Mouse (Mus musculus) MEL (cell line): ENCODE measurements around the gene Rpl18. TPM values are rescaled to one million over a fixed set of nuclear protein-coding genes. Genes with fewer than 3 reads are reported as not detected.
A peak's percentile ranks its signal among the peaks of the same experiment; 100 is the strongest.

Experiments
- DNase-seq: peaks from one replicate; pipeline ENCODE4 v3.0.0; 2011; ENCODE audit warnings: low read depth, low spot score
- H3K27ac ChIP-seq: 2 replicates; pipeline ENCODE4 v1.5.1; 2012; ENCODE audit warnings: low read depth, mild to moderate bottlenecking, control low read depth, low read length, moderate library complexity; ENCODE audit not compliant: control insufficient read depth
- H3K27me3 ChIP-seq, 2 experiments: fragments of 150-350 bp in 1 of 2; sonication (generic) in 1 of 2; 2 replicates each; pipeline ENCODE4 v1.6.1; 2012; ENCODE audit warnings: low read length in 2 of 2, mild to moderate bottlenecking in 2 of 2, improper control_type of control experiment in 1 of 2, moderate library complexity in 1 of 2; ENCODE audit not compliant: insufficient read depth in 2 of 2, control insufficient read depth in 1 of 2
- H3K36me3 ChIP-seq, 2 experiments: 2 replicates each; pipeline ENCODE4 v1.6.1; 2012 to 2014; ENCODE audit warnings: low read length in 2 of 2, improper control_type of control experiment in 1 of 2, inconsistent platforms in 1 of 2, mild to moderate bottlenecking in 1 of 2; ENCODE audit not compliant: insufficient read depth in 2 of 2, control insufficient read depth in 1 of 2
- H3K4me1 ChIP-seq, 2 experiments: fragments of 150-350 bp in 1 of 2; sonication (generic) in 1 of 2; 2 replicates each; pipeline ENCODE4 v1.6.1; 2012; ENCODE audit warnings: low read length in 2 of 2, improper control_type of control experiment in 1 of 2, mild to moderate bottlenecking in 1 of 2; ENCODE audit not compliant: insufficient read depth in 2 of 2, control insufficient read depth in 1 of 2
- H3K4me3 ChIP-seq, 2 experiments: fragments of 150-350 bp in 1 of 2; sonication (generic) in 1 of 2; 2 replicates each; pipeline ENCODE4 v1.5.1; 2012; ENCODE audit warnings: low read depth in 2 of 2, low read length in 2 of 2, mild to moderate bottlenecking in 2 of 2, moderate library complexity in 2 of 2, control low read depth in 1 of 2, improper control_type of control experiment in 1 of 2; ENCODE audit not compliant: control insufficient read depth in 1 of 2, insufficient read depth in 1 of 2
- H3K79me2 ChIP-seq: 2 replicates; pipeline ENCODE4 v1.6.1; 2012; ENCODE audit warnings: mild to moderate bottlenecking, low read length, moderate library complexity; ENCODE audit not compliant: control insufficient read depth, poor library complexity, insufficient read depth
- H3K9ac ChIP-seq: 2 replicates; pipeline ENCODE4 v1.6.1; 2012; ENCODE audit warnings: low read depth, mild to moderate bottlenecking, control low read depth, low read length, moderate library complexity; ENCODE audit not compliant: control insufficient read depth, poor library complexity, severe bottlenecking
- H3K9me3 ChIP-seq: fragments of 150-350 bp; sonication (generic); replicated peaks from 2 replicates; pipeline ENCODE4 v1.6.1; 2012; ENCODE audit warnings: mild to moderate bottlenecking, low read length, improper control_type of control experiment, moderate library complexity; ENCODE audit not compliant: insufficient read depth
- BHLHE40 ChIP-seq: IDR thresholded peaks from 2 replicates; pipeline ENCODE4 v1.6.1; 2012; ENCODE audit warnings: low read depth, mild to moderate bottlenecking, inconsistent platforms, low read length, improper control_type of control experiment, borderline replicate concordance
- CHD2 ChIP-seq: IDR thresholded peaks from 2 replicates; pipeline ENCODE4 v1.6.1; 2011; ENCODE audit warnings: low read length, improper control_type of control experiment
- CTCF ChIP-seq, 3 experiments: IDR thresholded peaks in 2 of 3; conservative IDR thresholded peaks in 1 of 3; 2 replicates each; pipeline ENCODE4 v1.5.1; 2011 to 2012; ENCODE audit warnings: low read length in 3 of 3, low read depth in 2 of 3, mild to moderate bottlenecking in 2 of 3, improper control_type of control experiment in 1 of 3, inconsistent platforms in 1 of 3, mixed read lengths in 1 of 3, moderate library complexity in 1 of 3; ENCODE audit not compliant: control insufficient read depth in 1 of 3, insufficient read depth in 1 of 3, poor library complexity in 1 of 3, severe bottlenecking in 1 of 3
- EP300 ChIP-seq, 2 experiments: IDR thresholded peaks; 2 replicates each; pipeline ENCODE4 v1.6.1; 2011; ENCODE audit warnings: improper control_type of control experiment in 2 of 2, low read length in 2 of 2, low read depth in 1 of 2, mild to moderate bottlenecking in 1 of 2
- ETS1 ChIP-seq: IDR thresholded peaks from 2 replicates; pipeline ENCODE4 v1.6.1; 2012; ENCODE audit warnings: low read depth, mild to moderate bottlenecking, inconsistent platforms, low read length, improper control_type of control experiment, moderate library complexity
- GABPA ChIP-seq: IDR thresholded peaks from 2 replicates; pipeline ENCODE4 v1.6.1; 2012; ENCODE audit warnings: low read depth, mild to moderate bottlenecking, inconsistent platforms, low read length, improper control_type of control experiment, moderate library complexity
- GATA1 ChIP-seq: IDR thresholded peaks from 2 replicates; pipeline ENCODE4 v1.6.1; 2011; ENCODE audit warnings: low read depth, low read length, improper control_type of control experiment
- HCFC1 ChIP-seq: IDR thresholded peaks from 2 replicates; pipeline ENCODE4 v1.6.1; 2012; ENCODE audit warnings: low read depth, mild to moderate bottlenecking, inconsistent platforms, low read length, improper control_type of control experiment, moderate library complexity
- JUND ChIP-seq: IDR thresholded peaks from 2 replicates; pipeline ENCODE4 v1.6.1; 2011; ENCODE audit warnings: low read depth, mild to moderate bottlenecking, improper control_type of control experiment, low read length
- MAX ChIP-seq: IDR thresholded peaks from 2 replicates; pipeline ENCODE4 v1.6.1; 2011; ENCODE audit warnings: low read length, improper control_type of control experiment
- MEF2A ChIP-seq: IDR thresholded peaks from 2 replicates; pipeline ENCODE4 v1.6.1; 2014; ENCODE audit warnings: low read depth, mild to moderate bottlenecking, inconsistent platforms, low read length, improper control_type of control experiment; ENCODE audit not compliant: poor library complexity, insufficient replicate concordance, severe bottlenecking; ENCODE audit errors: extremely low read depth
- MXI1 ChIP-seq: IDR thresholded peaks from 2 replicates; pipeline ENCODE4 v1.6.1; 2011; ENCODE audit warnings: mild to moderate bottlenecking, low read depth, low read length, improper control_type of control experiment
- MYC ChIP-seq: IDR thresholded peaks from 2 replicates; pipeline ENCODE4 v1.6.1; 2011; ENCODE audit warnings: low read depth, mild to moderate bottlenecking, low read length, improper control_type of control experiment, moderate library complexity
- NELFE ChIP-seq: IDR thresholded peaks from 2 replicates; pipeline ENCODE4 v1.6.1; 2011; ENCODE audit warnings: low read depth, low read length, improper control_type of control experiment
- NRF1 ChIP-seq: IDR thresholded peaks from 2 replicates; pipeline ENCODE4 v1.6.1; 2014; ENCODE audit warnings: low read depth, mild to moderate bottlenecking, inconsistent platforms, low read length, improper control_type of control experiment, moderate library complexity; ENCODE audit not compliant: poor library complexity, insufficient read depth, severe bottlenecking
- POLR2A ChIP-seq, 2 experiments: IDR thresholded peaks; 2 replicates each; pipeline ENCODE4 v1.6.1; 2011 to 2012; ENCODE audit warnings: low read length in 2 of 2, mild to moderate bottlenecking in 2 of 2, control low read depth in 1 of 2, improper control_type of control experiment in 1 of 2, low read depth in 1 of 2, moderate library complexity in 1 of 2; ENCODE audit not compliant: control insufficient read depth in 1 of 2, insufficient read depth in 1 of 2, poor library complexity in 1 of 2
- POLR2AphosphoS5 ChIP-seq: IDR thresholded peaks from 2 replicates; pipeline ENCODE4 v1.6.1; 2012; ENCODE audit warnings: low read depth, borderline replicate concordance, mild to moderate bottlenecking, inconsistent platforms, low read length, moderate library complexity, mixed read lengths
- RAD21 ChIP-seq: IDR thresholded peaks from 2 replicates; pipeline ENCODE4 v1.6.1; 2011; ENCODE audit warnings: mild to moderate bottlenecking, low read depth, low read length, improper control_type of control experiment
- RCOR1 ChIP-seq: IDR thresholded peaks from 2 replicates; pipeline ENCODE4 v1.6.1; 2012; ENCODE audit warnings: low read depth, mild to moderate bottlenecking, inconsistent platforms, low read length, improper control_type of control experiment
- SIN3A ChIP-seq: IDR thresholded peaks from 2 replicates; pipeline ENCODE4 v1.6.1; 2012; ENCODE audit warnings: low read length, improper control_type of control experiment, inconsistent platforms
- SMC3 ChIP-seq: IDR thresholded peaks from 2 replicates; pipeline ENCODE4 v1.6.1; 2011; ENCODE audit warnings: low read depth, low read length, improper control_type of control experiment
- TAL1 ChIP-seq: IDR thresholded peaks from 2 replicates; pipeline ENCODE4 v1.6.1; 2012; ENCODE audit warnings: mild to moderate bottlenecking, inconsistent platforms, low read length, moderate library complexity, mixed read lengths
- UBTF ChIP-seq: IDR thresholded peaks from 2 replicates; pipeline ENCODE4 v1.6.1; 2012; ENCODE audit warnings: low read depth, mild to moderate bottlenecking, inconsistent platforms, low read length, improper control_type of control experiment, moderate library complexity, borderline replicate concordance; ENCODE audit not compliant: insufficient read depth
- USF1 ChIP-seq: IDR thresholded peaks from 2 replicates; pipeline ENCODE4 v1.6.1; 2014; ENCODE audit warnings: low read depth, mild to moderate bottlenecking, inconsistent platforms, low read length, improper control_type of control experiment, moderate library complexity
- USF2 ChIP-seq, 2 experiments: IDR thresholded peaks; 2 replicates each; pipeline ENCODE4 v1.6.1; 2011 to 2012; ENCODE audit warnings: improper control_type of control experiment in 2 of 2, low read length in 2 of 2, borderline replicate concordance in 1 of 2, inconsistent platforms in 1 of 2, low read depth in 1 of 2, mild to moderate bottlenecking in 1 of 2; ENCODE audit not compliant: insufficient read depth in 1 of 2
- ZC3H11A ChIP-seq: IDR thresholded peaks from 2 replicates; pipeline ENCODE4 v1.6.1; 2012; ENCODE audit warnings: low read depth, mild to moderate bottlenecking, inconsistent platforms, low read length, improper control_type of control experiment
- ZKSCAN1 ChIP-seq: IDR thresholded peaks from 2 replicates; pipeline ENCODE4 v1.6.1; 2012; ENCODE audit warnings: low read depth, mild to moderate bottlenecking, inconsistent platforms, low read length, improper control_type of control experiment, moderate library complexity
- ZNF384 ChIP-seq: IDR thresholded peaks from 2 replicates; pipeline ENCODE4 v1.6.1; 2012; ENCODE audit warnings: low read depth, mild to moderate bottlenecking, inconsistent platforms, low read length, improper control_type of control experiment
- polyA plus RNA-seq, 2 experiments: library from polyadenylated mRNA; stranded (reverse) in 1 of 2; unstranded in 1 of 2; fragments of >175 nt in 1 of 2; fragments of >200 nt in 1 of 2; gene quantifications; 2 replicates each; pipeline versions ENCODE4 v1.2.1 to v1.2.4; 2012; ENCODE audit warnings: low replicate concordance in 2 of 2, low read depth in 1 of 2; ENCODE audit not compliant: insufficient read length in 2 of 2, insufficient read depth in 1 of 2, missing spikeins in 1 of 2
- total RNA-seq: library from RNA; depleted of rRNA; stranded (reverse); fragments of 300-350 nt; gene quantifications from 2 replicates; pipeline ENCODE4 v1.2.3, GENCODE M21; 2012

The Rpl18 gene
- total and polyA plus RNA-seq, 3 experiments = 3,544 to 3,724 TPM; not detected in 1

DNA sequence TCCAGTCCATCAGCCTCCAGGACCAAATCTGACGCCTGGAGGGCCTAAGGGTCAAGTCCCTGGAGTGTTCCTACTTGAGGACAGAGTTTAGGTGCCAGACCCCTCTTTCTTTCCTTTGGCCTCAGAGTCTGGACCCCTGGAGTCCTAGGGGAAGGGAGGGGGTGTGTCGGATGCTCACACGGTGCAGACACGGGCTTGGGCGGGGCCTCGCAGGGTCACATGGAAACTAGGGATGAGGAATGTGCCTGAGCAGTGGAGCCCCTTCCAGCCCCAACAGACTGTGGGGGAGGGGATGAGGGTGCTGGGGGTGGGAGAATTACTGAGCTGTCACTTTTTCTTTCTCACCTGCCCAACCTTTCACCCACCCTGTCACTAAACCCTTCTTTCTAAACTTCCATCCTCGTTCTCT, 9.4 kb upstream of the Rpl18 start:
- peak overlapping the region; percentile 83 for H3K27ac ChIP-seq
- H3K79me2 ChIP-seq = peaks cover 7% of the 10 kb centered on the region
- peaks cover 0 to 12% of the 10 kb centered on the region in 2 experiments; a peak in 1 of 4 replicates for H3K4me1 ChIP-seq
- no peaks in the 10 kb centered on the region for H3K27me3 ChIP-seq
- TF ChIP-seq ZC3H11A (no peak), POLR2AphosphoS5 (no peak), HCFC1 (peak; percentile 26; the same call in 1 of the 2 replicates), MYC (0 out of 2 replicates have a peak, but pooled peaks have one; percentile 21), BHLHE40 (peak; percentile 72; the same call in 1 of the 2 replicates), USF1 (peak; percentile 76), EP300 (IDR thresholded peaks at IDR 0.05; ENCODE audit: low read depth in 1 of 2, low read length in 2 of 2) (0 out of 4 replicates have a peak, but pooled peaks of 1 of the 2 experiments have one; percentile 10), SIN3A (no peak; the same call in none of the 2 replicates), NRF1 (0 out of 2 replicates have a peak, but pooled peaks have one; percentile 32), MXI1 (peak; percentile 80; the same call in 1 of the 2 replicates), ETS1 (no peak; the same call in 1 of the 2 replicates), SMC3 (no peak)
- peaks cover 0 to 5% of the 10 kb centered on the region in 2 experiments; a peak in 2 of 4 replicates for H3K36me3 ChIP-seq
- H3K9me3 ChIP-seq = no peaks in the 10 kb centered on the region
- peak overlapping the region; percentile 82 to 85 for H3K4me3 ChIP-seq
- DNase-seq = peak; percentile 84
- H3K9ac ChIP-seq = peak overlapping the region; percentile 98

DNA sequence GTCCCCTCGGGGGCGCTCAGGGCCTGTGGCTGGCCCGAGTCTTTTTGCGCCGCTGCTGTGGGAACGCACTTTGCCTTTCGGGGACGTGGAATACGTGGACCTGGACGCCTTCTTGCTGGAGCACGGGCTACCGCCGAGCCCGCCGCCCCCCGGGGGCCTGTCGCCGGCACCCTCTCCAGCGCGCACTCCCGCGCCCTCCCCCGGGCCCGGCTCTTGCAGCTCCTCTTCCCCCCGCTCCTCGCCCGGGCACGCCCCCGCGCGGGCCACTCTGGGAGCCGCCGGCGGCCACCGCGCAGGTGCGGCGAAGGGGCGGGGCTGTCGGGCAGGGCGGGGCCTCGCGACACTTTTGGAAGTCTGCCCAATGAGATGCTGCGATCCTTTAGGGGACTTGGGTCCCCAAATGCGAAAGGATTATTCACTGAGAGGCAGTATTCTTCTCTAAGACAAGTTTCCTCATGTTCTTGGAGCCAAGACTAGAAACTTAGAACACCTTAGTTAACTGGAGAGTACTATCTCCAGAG, 8.5 kb upstream of the Rpl18 start:
- H3K27me3 ChIP-seq = no peaks in the 10 kb centered on the region
- no peaks in the 10 kb centered on the region for H3K9me3 ChIP-seq
- DNase-seq = peak; percentile 91
- peaks cover 0 to 12% of the 10 kb centered on the region in 2 experiments; a peak in 1 of 4 replicates for H3K4me1 ChIP-seq
- H3K9ac ChIP-seq = peak overlapping the region; percentile 98
- peak overlapping the region; percentile 82 to 85 for H3K4me3 ChIP-seq
- H3K36me3 ChIP-seq = peaks cover 0 to 5% of the 10 kb centered on the region in 2 experiments; a peak in 2 of 4 replicates
- peak overlapping the region; percentile 98 for H3K27ac ChIP-seq
- peaks cover 7% of the 10 kb centered on the region for H3K79me2 ChIP-seq
- no peak for TF ChIP-seq EP300 (IDR thresholded peaks at IDR 0.05; ENCODE audit: low read depth in 1 of 2, low read length in 2 of 2)
- 0 out of 2 replicates have a peak, but pooled peaks have one; percentile 15 for TF ChIP-seq USF1
- no peak for TF ChIP-seq ZKSCAN1
- TF ChIP-seq NELFE = peak; percentile 73
- peak; percentile 65 to 67 for TF ChIP-seq POLR2A (IDR thresholded peaks at IDR 0.05; ENCODE audit: control insufficient read depth in 1 of 2, insufficient read depth in 1 of 2, low read depth in 1 of 2, low read length in 2 of 2, poor library complexity in 1 of 2)
- no peak for TF ChIP-seq POLR2AphosphoS5
- TF ChIP-seq MYC = no peak
- TF ChIP-seq MAX = peak; percentile 45; the same call in 1 of the 2 replicates
- no peak for TF ChIP-seq RCOR1
- TF ChIP-seq CHD2 = no peak
- TF ChIP-seq JUND = no peak
- no peak for TF ChIP-seq GATA1
- TF ChIP-seq ETS1 = no peak
- TF ChIP-seq USF2 (IDR thresholded peaks at IDR 0.05; ENCODE audit: borderline replicate concordance in 1 of 2, insufficient read depth in 1 of 2, low read depth in 1 of 2, low read length in 2 of 2) = no peak
- no peak for TF ChIP-seq ZNF384
- peak; percentile 80 for TF ChIP-seq NRF1
- TF ChIP-seq BHLHE40 = 0 out of 2 replicates have a peak, but pooled peaks have one; percentile 49
- TF ChIP-seq SIN3A = peak; percentile 77
- TF ChIP-seq MEF2A = no peak
- TF ChIP-seq RAD21 = no peak
- no peak for TF ChIP-seq GABPA
- 0 out of 2 replicates have a peak, but pooled peaks have one; percentile 44 for TF ChIP-seq UBTF
- TF ChIP-seq CTCF (IDR thresholded peaks at IDR 0.05 in 2 of 3, conservative IDR thresholded peaks at IDR 0.05 in 1 of 3; ENCODE audit: control insufficient read depth in 1 of 3, insufficient read depth in 1 of 3, low read depth in 2 of 3, low read length in 3 of 3, poor library complexity in 1 of 3, severe bottlenecking in 1 of 3) = no peak; a peak in 2 of 6 replicates
- TF ChIP-seq ZC3H11A = no peak
- TF ChIP-seq TAL1 = no peak
